Mouse (Mus musculus) megakaryocyte, embryonic 14.5 days (primary cell): Measurements from ENCODE around the gene Tmem79.

Experiments
- FLI1 ChIP-seq: IDR thresholded peaks from 2 replicates; pipeline ENCODE4 v1.6.1; 2012; ENCODE audit warnings: low read length, inconsistent platforms, mixed read lengths
- GATA1 ChIP-seq: IDR thresholded peaks from 3 replicates; pipeline ENCODE4 v1.6.1; 2012; ENCODE audit warnings: mixed read lengths, low read length, inconsistent platforms, borderline replicate concordance

DNA sequence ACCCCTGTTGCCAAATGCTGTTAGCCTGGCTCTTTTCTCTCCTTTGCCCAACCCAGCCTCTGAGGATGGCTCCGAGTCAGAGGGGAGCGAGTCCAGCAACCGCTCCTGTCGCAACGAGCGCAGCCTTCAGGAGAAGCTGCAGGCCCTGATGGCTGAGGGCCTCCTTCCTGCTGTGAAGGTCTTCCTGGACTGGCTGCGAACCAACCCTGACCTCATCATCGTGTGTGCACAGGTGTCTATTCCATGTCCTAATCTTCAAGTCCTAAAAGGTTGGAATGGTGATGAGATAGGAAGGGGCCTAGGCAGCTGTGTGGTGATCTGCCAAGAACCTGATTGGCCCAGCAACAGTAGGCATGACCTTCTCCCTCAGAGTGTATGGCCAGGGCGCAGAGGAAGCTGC is 17.0 kb upstream of the Tmem79 start:
- TF ChIP-seq GATA1 (no peak), FLI1 (no peak)
